Mouse (Mus musculus) myocyte (in vitro differentiated cells): ENCODE results near the gene Kxd1. TPM values are rescaled to one million over a fixed set of nuclear protein-coding genes. Genes with fewer than 3 reads are reported as not detected.

ENCODE experiments used
- H3K27me3 ChIP-seq: one replicate; pipeline ENCODE4 v1.6.1; 2011; ENCODE audit not compliant: control insufficient read depth, insufficient read depth, insufficient read length
- H3K36me3 ChIP-seq: one replicate; pipeline ENCODE4 v1.6.1; 2011; ENCODE audit not compliant: control insufficient read depth, insufficient read depth
- H3K4me2 ChIP-seq: one replicate; pipeline ENCODE4 v1.6.1; 2011; ENCODE audit warnings: low read depth, control low read depth
- H3K4me3 ChIP-seq: one replicate; pipeline ENCODE4 v1.5.1; 2011; ENCODE audit warnings: mild to moderate bottlenecking, control low read depth, moderate library complexity
- H3K79me2 ChIP-seq: one replicate; pipeline ENCODE4 v1.6.1; 2011; ENCODE audit not compliant: control insufficient read depth, insufficient read depth
- H3ac ChIP-seq: one replicate; pipeline ENCODE4 v1.6.1; 2011; ENCODE audit not compliant: control insufficient read depth, insufficient read length
- CEBPB ChIP-seq: IDR thresholded peaks from 2 replicates; pipeline ENCODE4 v1.6.1; 2011; ENCODE audit warnings: mild to moderate bottlenecking, moderate library complexity; ENCODE audit not compliant: poor library complexity, insufficient read depth, severe bottlenecking
- E2F4 ChIP-seq: IDR thresholded peaks from one replicate; pipeline ENCODE4 v1.6.1; 2011; ENCODE audit warnings: mild to moderate bottlenecking, control low read depth, moderate library complexity; ENCODE audit not compliant: insufficient read depth
- MAX ChIP-seq: IDR thresholded peaks from one replicate; pipeline ENCODE4 v1.6.1; 2011; ENCODE audit warnings: low read depth, mild to moderate bottlenecking, control low read depth
- MYOD1 ChIP-seq, 3 experiments: IDR thresholded peaks; one replicate each; pipeline ENCODE4 v1.6.1; 2011; ENCODE audit warnings: control low read depth in 2 of 3, low read depth in 2 of 3, mild to moderate bottlenecking in 2 of 3, moderate library complexity in 1 of 3; ENCODE audit not compliant: insufficient read length in 2 of 3, control insufficient read depth in 1 of 3
- MYOG ChIP-seq, 3 experiments: IDR thresholded peaks; one replicate each; pipeline ENCODE4 v1.6.1; 2011; ENCODE audit warnings: control low read depth in 2 of 3, low read depth in 2 of 3, mild to moderate bottlenecking in 2 of 3; ENCODE audit not compliant: insufficient read length in 2 of 3, control insufficient read depth in 1 of 3, insufficient read depth in 1 of 3
- POLR2A ChIP-seq: IDR thresholded peaks from one replicate; pipeline ENCODE4 v1.6.1; 2011; ENCODE audit warnings: low read depth, mild to moderate bottlenecking, control low read depth, moderate library complexity; ENCODE audit not compliant: insufficient read length
- POLR2AphosphoS2 ChIP-seq: IDR thresholded peaks from one replicate; pipeline ENCODE4 v1.6.1; 2011; ENCODE audit warnings: low read depth, control low read depth; ENCODE audit not compliant: insufficient read length
- REST ChIP-seq: IDR thresholded peaks from one replicate; pipeline ENCODE4 v1.6.1; 2011; ENCODE audit warnings: mild to moderate bottlenecking, control low read depth, moderate library complexity; ENCODE audit not compliant: insufficient read depth, insufficient read length
- SRF ChIP-seq: IDR thresholded peaks from one replicate; pipeline ENCODE4 v1.6.1; 2011; ENCODE audit warnings: low read depth; ENCODE audit not compliant: control insufficient read depth, insufficient read length
- TCF12 ChIP-seq: IDR thresholded peaks from one replicate; pipeline ENCODE4 v1.6.1; 2011; ENCODE audit warnings: mild to moderate bottlenecking, control low read depth; ENCODE audit not compliant: poor library complexity, insufficient read depth, severe bottlenecking
- TCF3 ChIP-seq: IDR thresholded peaks from one replicate; pipeline ENCODE4 v1.6.1; 2011; ENCODE audit warnings: low read depth, control low read depth; ENCODE audit not compliant: insufficient read length
- USF1 ChIP-seq: IDR thresholded peaks from one replicate; pipeline ENCODE4 v1.6.1; 2011; ENCODE audit warnings: low read depth, mild to moderate bottlenecking, control low read depth, moderate library complexity
- polyA plus RNA-seq: library from polyadenylated mRNA; unstranded; fragments of >200 nt; fragmentation: generic; extraction: Trizol; gene quantifications from one replicate; pipeline ENCODE4 v1.2.1, GENCODE M21; 2012; ENCODE audit warnings: missing spikeins

Gene Kxd1
- polyA plus RNA-seq, 1 experiment = 73.8 TPM

GRCm38 (mm10) chr8:70529299-70529698 lies 1.5 kb upstream of the Kxd1 start:
- peaks cover 11% of the 10 kb centered on the region for H3K36me3 ChIP-seq
- peak overlapping the region; percentile 87 for H3K4me2 ChIP-seq

GRCm38 (mm10) chr8:70528182-70528797 lies 534 bp upstream of the Kxd1 start:
- TF ChIP-seq POLR2AphosphoS2 (no peak), MYOG (IDR thresholded peaks at IDR 0.05; ENCODE audit: control insufficient read depth in 1 of 3, insufficient read depth in 1 of 3, insufficient read length in 2 of 3, low read depth in 2 of 3) (no peak), CEBPB (no peak), USF1 (no peak), MAX (no peak), POLR2A (no peak), TCF12 (no peak), TCF3 (no peak), E2F4 (no peak), SRF (no peak), REST (no peak), MYOD1 (IDR thresholded peaks at IDR 0.05; ENCODE audit: control insufficient read depth in 1 of 3, insufficient read length in 2 of 3, low read depth in 2 of 3) (no peak)
- Histone ChIP-seq H3K36me3 (peaks cover 11% of the 10 kb centered on the region), H3ac (peak overlapping the region; percentile 67), H3K79me2 (peaks cover 17% of the 10 kb centered on the region), H3K4me2 (peak overlapping the region; percentile 87), H3K27me3 (no peaks in the 10 kb centered on the region), H3K4me3 (peak overlapping the region; percentile 81)

More at GRCm38 (mm10) chr8:70529299-70529698, 1.5 kb upstream of the Kxd1 start:
- H3K4me3 ChIP-seq = no peak overlapping the region
- no peaks in the 10 kb centered on the region for H3K27me3 ChIP-seq
- H3ac ChIP-seq = no peak overlapping the region
- TF ChIP-seq TCF3 = no peak
- TF ChIP-seq USF1 = no peak
- no peak for TF ChIP-seq MAX
- TF ChIP-seq CEBPB = no peak
- TF ChIP-seq E2F4 = no peak
- no peak for TF ChIP-seq POLR2A
- TF ChIP-seq SRF = no peak
- no peak for TF ChIP-seq MYOD1 (IDR thresholded peaks at IDR 0.05; ENCODE audit: control insufficient read depth in 1 of 3, insufficient read length in 2 of 3, low read depth in 2 of 3)
- no peak for TF ChIP-seq MYOG (IDR thresholded peaks at IDR 0.05; ENCODE audit: control insufficient read depth in 1 of 3, insufficient read depth in 1 of 3, insufficient read length in 2 of 3, low read depth in 2 of 3)
- TF ChIP-seq REST = no peak
- TF ChIP-seq POLR2AphosphoS2 = no peak
- no peak for TF ChIP-seq TCF12
- peaks cover 17% of the 10 kb centered on the region for H3K79me2 ChIP-seq

DNA sequence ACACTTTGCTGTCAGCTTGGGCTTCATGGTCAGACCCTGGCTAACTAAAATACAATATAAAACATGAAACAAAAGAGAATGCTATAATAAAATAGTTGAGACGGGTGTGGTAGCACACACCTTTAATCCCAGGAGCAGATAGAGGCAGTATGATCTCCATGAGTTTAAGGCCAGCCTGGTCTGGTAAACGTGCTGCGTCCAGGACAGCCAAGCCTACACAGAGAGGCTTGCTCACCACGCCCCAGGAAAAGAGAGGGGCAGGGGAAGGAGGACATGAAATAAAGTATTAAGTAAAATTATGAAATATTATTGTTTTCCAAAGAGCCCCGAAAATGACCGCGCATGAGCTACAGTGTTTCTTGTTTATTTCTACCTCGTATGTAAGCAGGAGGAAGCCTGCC lies 645 bp downstream of the Kxd1 start:
- Histone ChIP-seq H3K4me2 (peak overlapping the region; percentile 66), H3ac (peak overlapping the region; percentile 67), H3K27me3 (no peaks in the 10 kb centered on the region), H3K79me2 (peaks cover 17% of the 10 kb centered on the region), H3K4me3 (peak overlapping the region; percentile 81), H3K36me3 (peaks cover 6% of the 10 kb centered on the region)
- TF ChIP-seq TCF3 = no peak
- no peak for TF ChIP-seq CEBPB
- no peak for TF ChIP-seq E2F4
- TF ChIP-seq USF1 = no peak
- TF ChIP-seq POLR2AphosphoS2 = no peak
- no peak for TF ChIP-seq MYOG (IDR thresholded peaks at IDR 0.05; ENCODE audit: control insufficient read depth in 1 of 3, insufficient read depth in 1 of 3, insufficient read length in 2 of 3, low read depth in 2 of 3)
- no peak for TF ChIP-seq TCF12
- no peak for TF ChIP-seq POLR2A
- no peak for TF ChIP-seq MYOD1 (IDR thresholded peaks at IDR 0.05; ENCODE audit: control insufficient read depth in 1 of 3, insufficient read length in 2 of 3, low read depth in 2 of 3)
- no peak for TF ChIP-seq SRF
- TF ChIP-seq REST = no peak
- no peak for TF ChIP-seq MAX

DNA sequence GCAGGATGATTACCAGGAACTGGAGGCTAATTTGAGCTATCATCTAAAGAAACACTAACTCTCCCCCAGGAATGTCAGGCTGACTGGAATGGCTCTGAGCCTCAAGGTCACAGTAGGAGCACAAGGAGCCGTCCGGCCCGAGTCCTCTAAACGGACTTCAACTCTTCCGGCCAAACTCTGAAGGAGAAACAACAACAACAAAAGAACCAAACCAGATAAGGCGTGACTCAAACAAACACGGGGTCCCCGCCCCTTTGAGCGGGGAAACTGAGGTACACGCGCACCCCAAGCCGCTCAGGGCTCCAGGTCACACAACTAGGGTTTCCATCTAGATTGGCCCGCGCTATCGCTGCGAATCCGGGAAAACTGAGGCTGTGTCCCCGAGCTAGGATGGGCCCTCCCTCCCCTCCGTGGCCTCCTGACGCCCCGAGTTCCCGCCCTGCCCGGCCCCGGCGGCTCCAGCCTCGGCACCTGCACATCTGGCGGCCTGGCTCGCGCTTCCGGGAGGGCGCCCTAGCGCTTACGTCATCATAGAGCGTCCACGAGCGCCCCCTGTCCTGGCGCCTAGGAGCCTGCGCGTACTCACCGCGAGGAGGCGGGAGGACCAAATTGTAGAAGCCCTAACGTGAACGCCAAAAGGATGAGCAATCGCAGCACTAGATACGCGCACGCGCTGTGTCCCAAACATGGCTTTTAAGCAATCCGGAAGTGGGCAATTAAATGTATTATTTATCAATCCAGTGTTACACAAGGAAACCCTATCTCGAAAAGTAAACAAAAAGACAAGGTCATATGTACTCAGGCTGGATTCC lies 5.0 kb downstream of the Kxd1 start:
- H3K79me2 ChIP-seq = no peaks in the 10 kb centered on the region
- H3K4me2 ChIP-seq = peak overlapping the region; percentile 93
- no peaks in the 10 kb centered on the region for H3K27me3 ChIP-seq
- peak overlapping the region; percentile 47 for H3K4me3 ChIP-seq
- H3K36me3 ChIP-seq = peaks cover 7% of the 10 kb centered on the region
- no peak overlapping the region for H3ac ChIP-seq
- TF ChIP-seq MYOD1 (IDR thresholded peaks at IDR 0.05; ENCODE audit: control insufficient read depth in 1 of 3, insufficient read length in 2 of 3, low read depth in 2 of 3) = no peak
- no peak for TF ChIP-seq REST
- TF ChIP-seq POLR2AphosphoS2 = peak; percentile 75
- TF ChIP-seq POLR2A = peak; percentile 64
- no peak for TF ChIP-seq USF1
- TF ChIP-seq MAX = no peak
- no peak for TF ChIP-seq TCF12
- TF ChIP-seq SRF = peak; percentile 80
- TF ChIP-seq CEBPB = 0 out of 2 replicates have a peak, but pooled peaks have one; percentile 13
- peak in 1 of 3 experiments; percentile 36 for TF ChIP-seq MYOG (IDR thresholded peaks at IDR 0.05; ENCODE audit: control insufficient read depth in 1 of 3, insufficient read depth in 1 of 3, insufficient read length in 2 of 3, low read depth in 2 of 3)
- TF ChIP-seq E2F4 = peak; percentile 69
- TF ChIP-seq TCF3 = no peak
